In the genomic region with DNA sequence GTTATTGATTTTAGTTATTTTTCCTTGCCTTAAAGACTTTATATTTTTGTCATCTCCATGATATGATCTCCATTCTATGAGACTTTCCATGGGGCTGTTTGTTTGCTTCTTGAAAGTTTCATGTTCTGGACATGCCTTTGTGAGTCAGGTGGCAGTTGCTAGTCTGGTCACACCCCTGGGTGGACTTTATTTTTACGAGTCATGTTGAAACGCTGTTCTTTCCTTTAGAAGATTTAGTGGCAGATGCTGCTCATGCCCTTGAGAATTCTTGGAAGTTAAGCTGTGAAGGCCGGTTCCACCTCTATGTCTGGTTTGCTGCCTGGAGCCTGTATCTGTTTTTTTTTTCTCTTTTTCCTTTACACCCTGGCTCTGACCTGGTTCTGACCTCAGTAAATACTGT, we compare ENCODE assay signal across 25 mouse cellular contexts. TPM values are rescaled to one million over a fixed set of nuclear protein-coding genes. Genes with fewer than 3 reads are reported as not detected.
"Had no signal": no experiment of that assay in that cellular context is flagged by ENCODE, and none has a peak within 500 bp of the region (broad histone marks: within the 10 kb centered on the region; RNA-seq: fewer than 3 reads in every experiment).

No protein-coding gene starts in this region.

- DNase-seq: kidney, postnatal 10 days; kidney, postnatal 4 days; layer of hippocampus, adult 9-11 months; liver; lung, adult 18-20 months; lung, postnatal 10 days; lung, postnatal 36 days; thymus, adult 2 months; thymus, postnatal 14 days; thymus, postnatal 4 days had no signal

- H3K27ac ChIP-seq: kidney, embryonic 15.5 days; layer of hippocampus, adult 2 months; limb, embryonic 10.5 days; limb, embryonic 13.5 days; liver, embryonic 12.5 days; liver, embryonic 15.5 days; lung, embryonic 15.5 days; midbrain, embryonic 10.5 days; midbrain, embryonic 13.5 days had no signal

- H3K4me2 ChIP-seq: kidney, embryonic 15.5 days; limb, embryonic 13.5 days; liver, embryonic 12.5 days; liver, embryonic 15.5 days; lung, embryonic 15.5 days; midbrain, embryonic 13.5 days had no signal

- H3K4me1 ChIP-seq: kidney, embryonic 15.5 days; limb, embryonic 10.5 days; limb, embryonic 13.5 days; liver, embryonic 12.5 days; liver, embryonic 15.5 days; lung, embryonic 15.5 days; megakaryocyte, embryonic 14.5 days; midbrain, embryonic 10.5 days; midbrain, embryonic 13.5 days had no signal

- ATAC-seq: liver, embryonic 12.5 days; midbrain, embryonic 13.5 days; midbrain, embryonic 16.5 days had no signal

- H3K4me3 ChIP-seq: kidney, embryonic 15.5 days; layer of hippocampus, adult 2 months; limb, embryonic 10.5 days; limb, embryonic 13.5 days; liver, embryonic 12.5 days; liver, embryonic 15.5 days; lung, embryonic 15.5 days; megakaryocyte, embryonic 14.5 days; midbrain, embryonic 10.5 days; midbrain, embryonic 13.5 days had no signal

- H3K36me3 ChIP-seq: kidney, embryonic 15.5 days; limb, embryonic 10.5 days; limb, embryonic 13.5 days; liver, embryonic 12.5 days; liver, embryonic 15.5 days; lung, embryonic 15.5 days; midbrain, embryonic 10.5 days; midbrain, embryonic 13.5 days had no signal

- H3K27me3 ChIP-seq: kidney, embryonic 15.5 days; limb, embryonic 13.5 days; liver, embryonic 12.5 days; liver, embryonic 15.5 days; lung, embryonic 15.5 days; megakaryocyte, embryonic 14.5 days; midbrain, embryonic 13.5 days had no signal

- H3K9me3 ChIP-seq: kidney, embryonic 15.5 days; limb, embryonic 10.5 days; limb, embryonic 13.5 days; liver, embryonic 12.5 days; liver, embryonic 15.5 days; lung, embryonic 15.5 days; megakaryocyte, embryonic 14.5 days; midbrain, embryonic 10.5 days; midbrain, embryonic 13.5 days had no signal

- H3K9ac ChIP-seq: kidney, embryonic 15.5 days; limb, embryonic 13.5 days; liver, embryonic 12.5 days; liver, embryonic 15.5 days; lung, embryonic 15.5 days; midbrain, embryonic 13.5 days had no signal

RNA-seq across cellular contexts. Expression of a gene that starts 43.9 kb away (rescaled TPM):
- total RNA-seq: layer of hippocampus, adult 2 months; layer of hippocampus, postnatal 25 days; left cerebral cortex, adult 18-20 months; left cerebral cortex, postnatal 25 days had no signal
- polyA plus RNA-seq: limb, embryonic 10.5 days; limb, embryonic 13.5 days; liver, embryonic 12.5 days; midbrain, embryonic 10.5 days; neural tube, embryonic 11.5 days had no signal
